Mouse (Mus musculus): ENCODE results near the gene Ssr2. TPM values are rescaled to one million over a fixed set of nuclear protein-coding genes. Genes with fewer than 3 reads are reported as not detected.
A peak's percentile ranks its signal among the peaks of the same experiment; 100 is the strongest.

The Ssr2 gene
- total RNA-seq (2017) = 144 and 157 TPM in 2 replicates

- ATAC-seq (replicated peaks; ENCODE audit: low read depth, poor library complexity, severe bottlenecking) = no peak
Measured at GRCm38 (mm10) chr3:88575540-88575939, at the start of gene Ssr2. Gene Ssr2, plus strand, starts transcription at chr3:88575876.

DNA sequence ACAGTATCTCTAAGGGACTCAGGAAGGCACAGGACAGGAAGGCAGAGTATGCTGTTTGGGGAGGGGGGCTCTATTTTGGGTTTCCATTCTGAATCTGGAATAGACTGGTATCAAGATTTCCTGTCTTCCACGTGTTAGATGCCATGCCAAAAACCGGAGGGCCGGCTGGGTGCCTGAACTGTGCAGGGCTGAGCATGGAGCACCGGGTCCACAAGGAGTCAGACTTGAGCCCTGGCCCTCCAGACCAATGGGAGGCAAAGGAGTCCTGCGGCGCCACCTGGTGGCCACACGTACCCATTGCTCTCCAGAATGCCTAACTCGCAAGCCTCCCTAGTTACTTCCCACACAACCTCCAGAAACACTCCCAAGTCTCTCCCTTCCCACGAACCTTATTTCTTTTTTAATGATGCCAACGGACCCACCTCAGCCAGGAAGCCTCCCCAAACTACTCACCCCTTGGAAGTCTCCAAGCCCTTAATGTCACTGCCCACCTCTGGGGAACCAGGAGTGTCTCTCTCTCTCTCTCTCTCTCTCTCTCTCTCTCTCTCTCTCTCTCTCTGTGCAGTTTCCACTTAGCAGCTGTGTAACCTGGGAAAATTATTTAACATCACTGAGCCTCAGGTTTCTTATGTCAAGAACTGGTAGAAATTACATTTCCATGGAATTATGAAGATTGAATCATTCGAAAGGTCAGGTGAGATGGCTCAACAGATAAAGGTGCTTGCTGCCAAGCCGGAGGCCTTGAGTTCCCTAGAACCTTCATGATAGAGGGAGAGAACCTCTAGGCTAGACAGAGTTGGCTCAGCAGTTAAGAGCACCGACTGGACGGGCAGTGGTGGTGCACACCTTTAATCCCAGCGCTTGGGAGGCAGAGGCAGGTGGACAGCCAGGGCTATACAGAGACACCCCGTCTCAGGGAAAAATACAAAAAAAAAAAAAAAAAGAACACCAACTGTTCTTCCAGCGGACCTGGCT, 49.2 kb upstream of the Ssr2 start:
- ATAC-seq (replicated peaks; ENCODE audit: low read depth, poor library complexity, severe bottlenecking) = peak; percentile 74

GRCm38 (mm10) chr3:88527565-88527964, 48.1 kb upstream of the Ssr2 start:
- no peak for ATAC-seq (replicated peaks; ENCODE audit: low read depth, poor library complexity, severe bottlenecking)

DNA sequence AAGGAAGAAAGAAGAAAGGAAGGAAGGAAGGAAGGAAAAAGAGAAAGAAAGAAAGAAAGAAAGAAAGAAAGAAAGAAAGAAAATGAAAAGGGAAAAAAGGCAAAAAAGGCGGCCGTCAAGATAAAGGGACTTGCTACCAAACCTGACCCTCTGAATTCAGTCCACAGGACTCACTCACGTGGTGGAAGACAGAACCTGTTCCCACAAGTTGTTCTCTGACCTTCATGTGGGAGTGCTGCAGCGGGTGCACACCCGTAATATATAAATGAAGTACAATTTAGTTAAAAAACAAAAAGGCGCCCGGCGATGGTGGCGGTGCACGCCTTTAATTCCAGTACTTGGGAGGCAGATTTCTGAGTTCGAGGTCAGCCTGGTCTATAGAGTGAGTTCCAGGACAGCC, 47.0 kb upstream of the Ssr2 start:
- no peak for ATAC-seq (replicated peaks; ENCODE audit: low read depth, poor library complexity, severe bottlenecking)

GRCm38 (mm10) chr3:88529204-88530000, 46.3 kb upstream of the Ssr2 start:
- ATAC-seq (replicated peaks; ENCODE audit: low read depth, poor library complexity, severe bottlenecking) = no peak

DNA sequence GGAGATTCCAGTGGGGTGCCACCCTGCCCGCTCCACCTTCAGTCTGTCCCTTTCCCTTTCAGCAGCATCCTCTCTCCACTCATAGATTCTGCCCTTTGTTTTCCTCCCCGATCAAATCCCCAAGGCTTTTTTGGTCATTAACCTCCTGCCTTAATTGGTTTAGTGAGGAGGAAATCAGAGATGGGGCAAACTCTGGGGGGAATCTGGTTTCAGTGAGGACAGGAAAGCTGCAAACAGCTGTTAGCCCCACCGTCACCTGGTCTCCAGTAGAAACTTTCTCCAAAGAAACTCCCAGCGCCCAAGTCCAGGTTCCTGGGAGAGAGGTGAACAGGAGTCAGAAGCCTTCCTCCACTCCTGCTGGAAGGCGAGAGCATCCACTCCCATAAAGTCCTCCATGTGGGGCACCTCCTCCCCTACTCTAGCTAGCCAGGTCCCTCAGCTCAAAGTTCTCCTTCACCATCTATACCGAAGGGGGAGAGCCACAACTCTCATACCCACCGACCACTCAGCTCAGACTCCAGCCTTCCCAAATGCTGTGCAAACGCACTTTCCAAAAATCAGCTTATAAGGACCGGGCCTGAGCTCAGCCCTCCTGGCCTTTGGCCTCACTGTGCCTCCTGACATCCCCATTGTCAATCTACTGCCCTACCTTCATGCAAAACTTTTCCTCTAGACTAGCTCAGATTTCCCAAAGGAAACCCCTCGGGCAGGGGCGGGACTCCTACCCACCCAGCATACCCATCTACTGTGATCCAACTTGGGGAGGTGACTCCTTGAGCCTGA, 45.4 kb upstream of the Ssr2 start:
- ATAC-seq (replicated peaks; ENCODE audit: low read depth, poor library complexity, severe bottlenecking) = no peak

- peak; percentile 68 for ATAC-seq (replicated peaks; ENCODE audit: low read depth, poor library complexity, severe bottlenecking)
Measured at GRCm38 (mm10) chr3:88531348-88532298, 44.1 kb upstream of the Ssr2 start.

DNA sequence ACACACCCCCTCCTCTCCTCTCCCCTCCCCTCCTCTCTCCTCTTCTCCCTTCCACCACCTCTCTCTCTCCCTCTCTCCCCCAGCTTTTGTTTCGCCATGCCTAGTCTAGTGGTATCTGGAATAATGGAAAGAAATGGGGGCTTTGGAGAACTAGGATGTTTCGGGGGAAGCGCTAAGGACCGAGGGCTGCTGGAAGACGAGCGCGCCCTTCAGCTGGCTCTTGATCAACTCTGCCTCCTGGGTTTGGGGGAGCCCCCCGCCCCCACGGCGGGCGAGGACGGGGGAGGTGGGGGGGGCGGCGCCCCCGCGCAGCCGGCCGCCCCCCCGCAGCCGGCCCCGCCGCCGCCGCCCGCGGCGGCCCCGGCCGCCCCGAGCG, 43.4 kb upstream of the Ssr2 start, which contains the start of gene Mex3a:
Gene Mex3a, plus strand, starts transcription at position 97 of the 376 bp plus-strand sequence.
- no peak for ATAC-seq (replicated peaks; ENCODE audit: low read depth, poor library complexity, severe bottlenecking)

GRCm38 (mm10) chr3:88532689-88533511, 42.8 kb upstream of the Ssr2 start:
- ATAC-seq (replicated peaks; ENCODE audit: low read depth, poor library complexity, severe bottlenecking) = no peak

DNA sequence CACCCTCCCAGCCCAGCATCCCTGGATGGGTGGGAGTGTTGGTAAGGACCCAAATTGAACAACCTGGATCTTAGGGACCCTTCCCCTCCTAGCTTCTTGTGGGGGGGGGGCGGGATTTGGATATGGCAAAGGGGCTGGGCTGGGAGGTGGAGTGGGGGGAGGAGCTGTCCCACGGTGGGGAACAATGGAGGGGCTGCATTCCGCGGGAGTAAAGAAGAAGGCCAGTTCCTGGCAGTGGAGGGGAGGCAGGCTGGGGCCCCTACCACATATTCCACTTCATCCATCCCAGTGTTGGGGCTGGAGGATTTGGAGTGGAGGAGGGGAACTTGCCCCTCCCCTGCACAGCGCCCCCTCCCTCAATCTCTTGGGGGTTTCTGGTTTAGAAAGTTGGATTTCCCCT, 42.0 kb upstream of the Ssr2 start:
- ATAC-seq (replicated peaks; ENCODE audit: low read depth, poor library complexity, severe bottlenecking) = no peak

- no peak for ATAC-seq (replicated peaks; ENCODE audit: low read depth, poor library complexity, severe bottlenecking)
Measured at GRCm38 (mm10) chr3:88535005-88535404, 40.7 kb upstream of the Ssr2 start.

GRCm38 (mm10) chr3:88535527-88535926, 40.1 kb upstream of the Ssr2 start:
- ATAC-seq (replicated peaks; ENCODE audit: low read depth, poor library complexity, severe bottlenecking) = no peak

- peak; percentile 48 for ATAC-seq (replicated peaks; ENCODE audit: low read depth, poor library complexity, severe bottlenecking)
Measured at GRCm38 (mm10) chr3:88536103-88536930, 39.4 kb upstream of the Ssr2 start.

DNA sequence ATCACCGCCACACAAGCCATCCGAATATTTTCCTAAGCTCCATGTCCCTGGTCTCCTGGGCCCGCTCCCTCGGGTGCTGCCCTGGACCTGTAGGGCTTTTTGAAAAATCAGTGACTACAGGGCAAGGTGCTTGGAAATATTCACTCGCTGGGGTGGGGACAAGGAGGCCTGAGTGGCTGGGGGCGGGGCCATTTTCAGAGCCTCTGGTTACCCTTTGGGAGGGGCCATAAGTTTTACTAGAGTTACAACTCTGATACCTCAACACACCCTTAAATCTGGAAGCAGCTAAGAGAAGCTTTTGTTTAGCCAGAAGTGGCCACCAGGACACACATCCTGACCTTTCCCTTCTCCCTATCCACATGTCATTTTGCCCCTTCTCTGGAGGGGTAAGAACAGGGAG, 38.5 kb upstream of the Ssr2 start:
- no peak for ATAC-seq (replicated peaks; ENCODE audit: low read depth, poor library complexity, severe bottlenecking)

DNA sequence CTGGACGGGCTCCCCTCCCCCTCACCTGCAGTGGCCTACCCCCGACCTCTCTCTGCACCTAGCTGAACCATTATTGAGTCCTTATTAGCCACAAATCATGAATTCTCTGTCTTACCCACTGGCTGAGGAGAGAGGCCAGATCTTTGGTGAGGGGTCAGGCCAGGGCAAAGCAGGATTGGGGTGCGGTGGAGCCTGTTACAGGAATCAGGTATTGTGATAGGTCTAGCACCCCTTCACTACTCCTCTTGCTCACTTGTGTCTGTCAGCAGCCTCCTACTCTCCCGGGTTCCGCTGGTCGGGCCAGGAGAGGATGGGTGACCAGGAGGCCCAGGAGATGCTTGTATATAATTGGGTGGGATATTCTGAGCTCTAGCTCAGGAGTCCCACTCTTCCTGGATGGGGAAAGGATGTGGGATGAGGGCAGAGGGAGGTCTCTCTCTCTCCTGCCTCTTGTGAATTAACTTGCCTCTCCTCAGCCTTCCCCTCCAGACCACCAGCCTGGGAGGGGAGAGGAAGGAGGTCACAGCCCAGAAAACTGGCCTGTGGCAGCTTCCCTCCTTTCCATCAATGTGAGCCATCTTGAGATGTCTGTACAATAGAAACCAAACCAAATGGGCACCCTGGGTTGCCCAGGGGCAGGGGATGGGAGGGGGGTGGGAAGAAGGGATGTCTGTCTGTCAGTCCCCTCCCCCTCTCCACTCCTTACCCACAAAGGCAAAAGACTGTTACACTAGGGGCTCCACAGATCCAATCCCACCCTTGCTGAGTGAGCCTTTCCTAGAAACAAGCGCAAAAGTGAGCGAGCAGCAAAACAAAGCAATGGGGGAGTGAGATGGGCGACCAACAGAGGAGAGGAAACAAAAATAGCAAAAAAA, 37.2 kb upstream of the Ssr2 start:
- no peak for ATAC-seq (replicated peaks; ENCODE audit: low read depth, poor library complexity, severe bottlenecking)

DNA sequence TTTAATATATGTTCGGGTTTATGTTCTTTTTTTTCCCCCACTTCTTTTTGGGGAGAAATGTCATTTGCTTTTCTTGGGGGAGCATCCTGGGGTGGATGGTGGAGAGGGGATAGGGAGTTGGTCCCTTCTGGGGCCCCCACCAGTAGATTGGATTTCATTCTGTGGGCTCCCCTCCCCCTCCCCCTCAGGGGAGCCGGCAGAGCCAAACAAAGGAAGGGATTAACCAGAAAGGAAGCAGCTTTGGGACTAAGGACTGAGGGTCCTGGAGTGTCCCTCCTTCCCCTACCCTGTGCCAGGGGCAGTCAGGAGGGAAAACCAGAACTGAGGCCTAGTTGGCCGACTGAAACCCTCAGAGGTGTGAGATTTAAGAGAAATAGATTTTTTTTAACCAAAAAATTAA, 36.3 kb upstream of the Ssr2 start:
- ATAC-seq (replicated peaks; ENCODE audit: low read depth, poor library complexity, severe bottlenecking) = no peak

- no peak for ATAC-seq (replicated peaks; ENCODE audit: low read depth, poor library complexity, severe bottlenecking)
Measured at GRCm38 (mm10) chr3:88540085-88540484, 35.6 kb upstream of the Ssr2 start.
